Mouse (Mus musculus) heart, postnatal 0 days (tissue): ENCODE measurements at regions not wholly inside any gene's neighbourhood (a gene's known extent, or its start where the extent isn't known, plus 50 kb on each side); places are given as distances from the start of the nearest gene placed in this dataset.

Experiments used
- ATAC-seq: fragments of 200-750 bp; cut with Nextera tagmentation; 2 replicates; pipeline ENCODE4 v1.8.0; 2017; ENCODE audit warnings: low read depth, moderate number of reproducible peaks, moderate library complexity; ENCODE audit not compliant: insufficient read depth
- DNase-seq: peaks from one replicate; pipeline ENCODE4 v3.0.0-alpha.2; 2016; ENCODE audit warnings: low spot score
- H3K27ac ChIP-seq: fragments of 300-500 bp; sonication (generic); 2 replicates; pipeline ENCODE4 v1.5.1; 2014; ENCODE audit warnings: low read depth, mild to moderate bottlenecking
- H3K27me3 ChIP-seq: fragments of 300-500 bp; sonication (generic); 2 replicates; pipeline ENCODE4 v1.6.1; 2014; ENCODE audit warnings: low read length, mixed read lengths; ENCODE audit not compliant: control insufficient read depth, insufficient read depth
- H3K36me3 ChIP-seq: fragments of 300-500 bp; sonication (generic); replicated peaks from 2 replicates; pipeline ENCODE4 v1.6.1; 2014; ENCODE audit warnings: low read length, mixed read lengths; ENCODE audit not compliant: control insufficient read depth, insufficient read depth
- H3K4me1 ChIP-seq: fragments of 300-500 bp; sonication (generic); 2 replicates; pipeline ENCODE4 v1.6.1; 2014; ENCODE audit warnings: antibody characterized with exemption; ENCODE audit not compliant: control insufficient read depth, insufficient read depth
- H3K4me2 ChIP-seq: fragments of 300-500 bp; sonication (generic); 2 replicates; pipeline ENCODE4 v1.6.1; 2014; ENCODE audit warnings: low read depth, mild to moderate bottlenecking, low read length, moderate library complexity
- H3K4me3 ChIP-seq: fragments of 300-500 bp; sonication (generic); 2 replicates; pipeline ENCODE4 v1.5.1; 2014; ENCODE audit warnings: low read depth, low read length
- H3K9ac ChIP-seq: fragments of 300-500 bp; sonication (generic); replicated peaks from 2 replicates; pipeline ENCODE4 v1.6.1; 2014; ENCODE audit warnings: low read depth, low read length, mixed read lengths
- H3K9me3 ChIP-seq: fragments of 300-500 bp; sonication (generic); replicated peaks from 2 replicates; pipeline ENCODE4 v1.6.1; 2016; ENCODE audit warnings: low read length; ENCODE audit not compliant: control insufficient read depth
- CTCF ChIP-seq: IDR thresholded peaks from 2 replicates; pipeline ENCODE4 v1.5.1; 2016; ENCODE audit warnings: antibody characterized with exemption, control low read depth, low read depth
- EP300 ChIP-seq: IDR thresholded peaks from 2 replicates; pipeline ENCODE4 v1.6.1; 2016; ENCODE audit warnings: antibody characterized with exemption, low read depth
- WGBS: fragments of 180-500 bp; shearing (Covaris S2); extraction: QIAGEN DNeasy Blood & Tissue Kit; methylation state at CpG from one replicate; pipeline ENCODE4 v1.1.7; 2014; 5-methylcytosine and 5-hydroxymethylcytosine counted together

DNA sequence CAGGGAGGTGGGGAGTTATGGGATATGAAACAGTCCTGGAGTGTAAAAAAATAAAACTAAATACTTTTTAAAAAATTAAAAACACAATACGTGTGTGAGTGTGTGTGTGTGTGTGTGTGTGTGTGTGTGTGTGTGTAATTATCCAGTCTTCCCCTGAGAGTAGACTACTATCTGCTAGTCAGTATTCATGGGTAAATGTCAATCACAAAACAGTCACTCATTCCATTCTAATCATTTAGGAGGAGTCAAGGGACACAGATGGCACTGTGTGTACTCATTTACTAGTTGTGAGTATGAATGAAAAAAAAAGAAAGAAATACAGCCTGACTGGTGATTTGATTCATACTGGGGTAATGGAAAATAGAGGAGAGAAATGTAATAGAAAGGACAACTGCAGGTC is 226.5 kb downstream of the Mpdz start:
- ATAC-seq, result no peak
- H3K4me1 ChIP-seq, result no peaks in the 10 kb centered on the region
- H3K36me3 ChIP-seq, result no peaks in the 10 kb centered on the region
- TF ChIP-seq EP300 (no peak), CTCF (no peak)
- 84% methylated on average over 1 of the region's 1 CpGs for WGBS
- H3K4me3 ChIP-seq, result no peak overlapping the region
- no peak overlapping the region for H3K4me2 ChIP-seq
- H3K9me3 ChIP-seq, result no peaks in the 10 kb centered on the region
- no peak overlapping the region for H3K27ac ChIP-seq
- H3K27me3 ChIP-seq, result no peaks in the 10 kb centered on the region
- DNase-seq, result no peak
- H3K9ac ChIP-seq, result no peak overlapping the region

DNA sequence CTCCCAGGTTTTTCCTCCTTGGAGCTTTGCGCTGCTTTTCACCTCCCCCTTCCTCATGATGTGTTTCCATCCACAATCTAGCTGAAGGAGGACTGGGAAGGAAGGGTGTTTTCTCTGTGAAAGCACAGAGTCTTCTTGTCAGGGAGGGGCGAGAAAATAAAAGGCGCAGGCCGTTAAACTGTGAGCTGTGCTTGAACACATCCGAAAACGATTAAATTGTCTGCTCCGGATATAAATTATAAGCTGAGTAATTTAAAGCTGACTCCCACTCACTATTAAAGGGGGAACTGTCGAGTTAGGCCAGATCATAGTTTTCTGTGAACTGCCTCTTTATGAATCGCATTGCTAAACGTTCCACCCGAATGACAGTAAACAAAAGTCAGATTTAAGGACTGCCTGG is 224.6 kb downstream of the Mpdz start:
- Histone ChIP-seq H3K9me3 (no peaks in the 10 kb centered on the region), H3K4me3 (no peak overlapping the region), H3K4me2 (no peak overlapping the region), H3K27ac (no peak overlapping the region), H3K27me3 (no peaks in the 10 kb centered on the region), H3K36me3 (no peaks in the 10 kb centered on the region), H3K9ac (no peak overlapping the region), H3K4me1 (no peaks in the 10 kb centered on the region)
- TF ChIP-seq CTCF (no peak), EP300 (no peak)
- DNase-seq (no peak), ATAC-seq (no peak)
- 67% methylated on average over 11 of the region's 11 CpGs for WGBS

DNA sequence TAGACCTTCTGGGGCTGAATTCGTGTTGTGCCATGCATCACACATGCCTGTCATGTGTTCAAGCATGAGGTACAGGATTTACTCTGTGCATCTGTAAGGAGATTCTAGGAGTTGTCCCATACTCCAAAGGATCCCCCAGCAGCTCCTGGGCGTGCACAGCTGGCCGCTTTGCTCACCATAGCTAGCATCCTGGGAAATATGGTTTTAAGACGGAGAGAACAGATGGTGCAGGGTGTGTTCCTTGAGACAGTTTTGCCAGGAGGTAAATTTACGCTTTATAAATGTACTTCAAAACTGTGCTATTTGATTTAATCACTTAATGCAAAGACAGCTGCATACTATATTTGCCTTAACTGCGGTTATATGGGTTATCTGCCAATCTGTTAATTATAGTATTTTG is 220.6 kb downstream of the Mpdz start:
- H3K9ac ChIP-seq, result no peak overlapping the region
- no peaks in the 10 kb centered on the region for H3K4me1 ChIP-seq
- no peak overlapping the region for H3K27ac ChIP-seq
- H3K27me3 ChIP-seq, result no peaks in the 10 kb centered on the region
- no peaks in the 10 kb centered on the region for H3K36me3 ChIP-seq
- TF ChIP-seq EP300 (no peak), CTCF (no peak)
- WGBS, result 80% methylated on average over 6 of the region's 6 CpGs
- no peak overlapping the region for H3K4me3 ChIP-seq
- ATAC-seq (no peak), DNase-seq (no peak)
- H3K4me2 ChIP-seq, result no peak overlapping the region
- H3K9me3 ChIP-seq, result no peaks in the 10 kb centered on the region

DNA sequence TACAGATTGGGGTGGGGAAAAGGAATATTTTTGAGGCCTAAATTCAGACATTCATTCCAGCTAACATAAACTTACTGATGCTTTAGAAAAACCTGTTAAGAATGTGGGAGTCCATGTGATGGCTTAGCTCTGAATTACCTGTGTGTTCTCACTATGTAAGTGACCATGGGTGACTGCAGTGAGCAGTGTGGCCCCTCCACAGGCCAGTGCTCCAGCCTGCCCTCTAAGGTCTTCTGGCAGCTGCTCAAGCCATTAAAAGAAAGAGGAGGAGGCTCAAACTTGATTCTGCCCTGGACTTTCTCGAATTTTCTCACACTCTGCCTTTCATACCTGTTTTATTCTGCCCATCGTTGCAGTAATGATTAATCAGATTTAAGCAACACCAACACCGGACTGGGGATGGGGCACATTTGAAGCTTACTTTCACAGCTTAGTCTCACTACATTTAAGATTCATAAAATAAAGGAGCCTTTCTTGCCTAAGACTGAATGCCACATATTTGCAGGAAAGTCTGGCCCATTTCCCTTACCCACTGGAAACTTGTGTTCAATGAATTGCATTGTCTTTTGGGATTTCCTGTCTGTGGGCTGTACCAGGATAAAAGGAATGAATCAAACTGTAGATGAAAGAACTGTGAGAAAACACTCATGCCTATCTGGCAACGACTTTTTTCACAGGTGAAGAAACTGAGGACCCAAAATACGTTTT is 220.0 kb downstream of the Mpdz start:
- Histone ChIP-seq H3K9ac (no peak overlapping the region), H3K27ac (no peak overlapping the region), H3K4me3 (no peak overlapping the region), H3K4me1 (no peaks in the 10 kb centered on the region), H3K36me3 (no peaks in the 10 kb centered on the region), H3K4me2 (no peak overlapping the region), H3K27me3 (no peaks in the 10 kb centered on the region), H3K9me3 (no peaks in the 10 kb centered on the region)
- WGBS, result 47% methylated on average over 5 of the region's 5 CpGs
- TF ChIP-seq CTCF (no peak), EP300 (no peak)
- no peak for DNase-seq
- ATAC-seq, result no peak
